Mouse (Mus musculus) frontal cortex, postnatal 10 days (tissue): ENCODE data around the gene Whrn.

Experiments
- DNase-seq, 2 experiments: peaks; one replicate each; pipeline ENCODE4 v3.0.0; 2022; ENCODE audit warnings: low spot score in 2 of 2, mixed read lengths in 1 of 2

Whrn gene

GRCm38 (mm10) chr4:63408247-63408646 is 87.5 kb downstream of the Whrn start:
- DNase-seq, result peak in 1 of 2 experiments; percentile 43

DNA sequence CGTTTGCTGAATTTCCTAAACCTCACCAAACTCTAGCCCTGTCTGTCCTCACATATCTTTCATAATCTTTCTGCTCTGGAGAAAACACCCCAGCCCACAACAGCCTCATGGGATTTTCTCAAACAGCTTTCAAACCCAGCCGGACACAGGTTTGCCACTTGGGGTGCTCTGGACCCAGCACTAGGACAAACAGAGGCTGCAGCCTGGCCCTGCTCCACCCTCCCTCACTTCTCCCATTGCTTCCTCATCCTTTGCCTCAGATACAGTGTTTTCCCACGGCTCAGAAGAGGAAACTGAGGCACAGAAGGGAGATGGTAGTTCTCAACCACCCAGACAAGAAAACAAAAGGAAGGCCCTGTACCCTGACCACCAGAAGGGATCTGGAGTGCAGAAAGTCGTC is 90.1 kb downstream of the Whrn start:
- no peak for DNase-seq

GRCm38 (mm10) chr4:63405051-63405450 is 90.7 kb downstream of the Whrn start:
- peak in 1 of 2 experiments; percentile 27 for DNase-seq

GRCm38 (mm10) chr4:63404205-63404604 is 91.6 kb downstream of the Whrn start:
- DNase-seq, result no peak

- peak; percentile 68 to 69 for DNase-seq
Observed at GRCm38 (mm10) chr4:63403040-63403959, 92.5 kb downstream of the Whrn start, which contains the start of gene Akna. Gene Akna, minus strand, starts transcription at chr4:63403354.

- no peak for DNase-seq
Observed at GRCm38 (mm10) chr4:63402558-63402957, 93.2 kb downstream of the Whrn start.

- no peak for DNase-seq
Observed at GRCm38 (mm10) chr4:63402056-63402455, 93.7 kb downstream of the Whrn start.

DNA sequence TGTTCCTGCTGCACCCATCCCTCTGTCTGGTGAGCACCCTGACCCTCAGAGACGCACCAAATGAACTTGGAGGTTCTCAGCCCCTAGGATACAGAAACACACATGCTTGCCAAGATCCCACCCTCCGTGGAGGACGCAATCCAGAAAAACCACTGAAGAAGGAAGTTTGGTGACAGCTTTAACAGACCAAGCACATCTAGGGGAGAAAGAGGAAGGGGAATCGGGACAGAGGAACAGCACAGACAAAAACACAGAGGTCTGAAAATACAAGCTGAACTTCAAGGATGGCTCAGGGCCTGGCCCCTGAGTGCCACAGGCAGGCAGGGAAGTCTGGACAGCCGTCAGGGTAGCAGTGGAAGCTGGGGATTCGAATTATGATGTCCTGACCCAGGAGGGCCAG is 94.2 kb downstream of the Whrn start:
- no peak for DNase-seq

- no peak for DNase-seq
Observed at GRCm38 (mm10) chr4:63400541-63401306, 95.1 kb downstream of the Whrn start.

DNA sequence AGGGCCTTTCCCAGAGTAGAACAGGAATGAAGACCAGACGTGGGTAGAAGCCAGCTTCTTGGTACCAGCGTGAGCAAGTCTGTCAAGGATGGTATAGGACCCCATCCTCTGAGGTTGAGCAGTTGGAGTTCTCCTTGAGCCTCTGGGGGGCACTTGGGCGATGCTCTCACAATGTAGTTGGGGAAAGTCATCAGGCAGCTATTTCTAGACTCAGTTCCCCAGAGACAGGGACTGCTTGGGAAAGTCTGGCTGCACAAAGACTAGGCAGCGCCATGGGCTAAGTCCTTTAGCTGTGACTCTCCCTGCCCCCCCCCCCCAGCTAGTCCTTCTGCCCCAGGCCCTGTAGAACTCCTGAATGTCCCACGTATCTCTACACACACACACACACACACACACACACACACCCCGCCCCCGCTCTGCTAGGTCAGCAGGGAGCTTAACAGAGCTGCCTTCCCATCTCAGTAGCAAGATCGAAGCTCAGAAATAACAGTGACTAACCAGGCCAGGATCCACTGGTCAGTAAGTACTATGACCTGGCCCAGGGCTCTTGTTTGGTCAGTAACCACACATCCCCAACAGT is 96.0 kb downstream of the Whrn start:
- no peak for DNase-seq

GRCm38 (mm10) chr4:63398854-63399609 is 96.8 kb downstream of the Whrn start:
- DNase-seq, result peak in 1 of 2 experiments; percentile 31

DNA sequence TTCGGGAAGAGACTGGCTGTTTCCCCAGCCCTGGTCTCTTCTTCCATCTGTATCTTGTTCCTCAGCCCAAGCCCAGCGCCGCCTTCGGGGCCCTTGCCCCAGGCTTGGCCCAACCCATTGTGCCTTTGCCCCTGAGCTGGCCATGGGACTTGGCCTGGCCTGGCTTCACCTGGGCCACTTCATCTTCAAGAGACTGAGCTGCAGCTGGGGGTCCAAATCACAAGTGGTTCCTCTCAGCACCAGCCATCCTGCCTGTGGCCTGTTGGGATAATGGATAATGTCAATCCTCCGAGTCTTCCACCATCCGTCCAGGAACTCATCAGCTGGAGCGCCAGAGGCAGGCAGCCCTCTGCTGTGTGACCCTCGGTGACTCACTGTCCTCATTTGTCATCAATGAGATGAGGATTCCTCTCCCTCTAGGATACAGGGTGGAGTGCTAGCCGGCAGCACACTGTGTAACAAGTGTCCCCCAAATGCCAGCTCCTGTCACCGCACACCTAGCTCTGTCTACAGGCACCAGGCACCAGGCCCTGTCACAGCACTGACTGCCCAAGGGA is 97.7 kb downstream of the Whrn start:
- no peak for DNase-seq

- no peak for DNase-seq
Observed at GRCm38 (mm10) chr4:63391322-63391721, 104.5 kb downstream of the Whrn start.

GRCm38 (mm10) chr4:63389887-63390528 is 105.8 kb downstream of the Whrn start:
- DNase-seq, result no peak

- DNase-seq, result no peak
Observed at GRCm38 (mm10) chr4:63389121-63389886, 106.5 kb downstream of the Whrn start.

- no peak for DNase-seq
Observed at GRCm38 (mm10) chr4:63388029-63388428, 107.8 kb downstream of the Whrn start.

DNA sequence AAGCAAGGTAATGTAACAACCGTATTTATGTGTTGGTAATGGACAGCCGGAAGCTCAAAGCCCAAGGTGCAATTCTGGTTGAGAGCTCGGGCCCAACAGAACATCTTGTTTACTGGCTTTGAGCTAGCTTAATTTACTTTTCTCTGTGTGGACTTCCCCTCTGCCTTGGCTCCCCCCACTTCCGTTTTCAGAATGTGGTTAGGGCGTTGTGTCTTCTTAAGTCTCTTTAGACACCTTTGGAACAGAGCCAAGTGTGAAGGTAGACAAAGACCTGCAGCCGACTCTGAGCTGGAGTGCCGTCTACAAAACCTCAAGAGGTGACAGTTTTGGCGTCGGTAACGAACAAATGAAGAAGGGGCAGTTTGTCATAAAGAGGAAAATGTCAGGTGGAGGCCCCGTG is 110.0 kb downstream of the Whrn start:
- DNase-seq, result no peak

DNA sequence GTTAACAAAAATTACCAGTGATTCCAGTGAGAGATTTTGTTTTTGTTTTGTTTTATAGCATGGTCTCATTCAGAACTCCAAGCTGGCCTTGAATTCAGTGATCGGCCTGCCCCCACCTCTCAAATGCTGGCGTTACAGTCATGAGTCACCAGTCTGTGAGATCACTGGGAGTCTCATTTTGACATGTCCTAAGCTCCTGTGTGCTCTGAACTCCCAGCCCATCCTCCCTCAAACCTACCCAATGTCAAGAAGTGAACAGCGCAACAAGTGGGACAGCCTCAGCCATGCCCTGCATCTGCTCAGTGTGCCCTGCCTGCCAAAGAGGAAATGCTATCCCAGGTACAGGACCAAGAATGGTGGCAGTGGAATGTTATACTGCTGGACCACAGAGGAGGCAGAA is 110.5 kb downstream of the Whrn start:
- DNase-seq, result no peak

DNA sequence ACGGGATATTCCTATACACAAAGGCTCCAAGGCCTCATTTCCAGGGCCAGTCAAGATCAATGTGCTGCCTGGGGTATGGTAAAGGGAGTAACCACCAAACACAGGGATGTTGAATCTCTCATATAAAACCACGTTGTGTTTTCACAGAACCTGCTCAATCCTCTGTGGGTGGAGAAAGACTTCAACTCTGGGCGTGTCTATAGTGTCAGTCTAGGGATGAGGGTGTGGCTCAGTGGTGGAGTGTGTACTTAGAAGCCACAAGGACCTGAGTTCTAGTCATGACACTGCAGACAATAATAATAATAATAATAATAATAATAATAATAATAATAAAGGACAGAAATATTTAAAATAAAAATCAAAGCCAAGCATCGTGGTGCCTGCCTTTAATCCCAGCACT is 111.5 kb downstream of the Whrn start:
- DNase-seq, result no peak

GRCm38 (mm10) chr4:63383474-63383873 is 112.3 kb downstream of the Whrn start:
- DNase-seq, result no peak
